Mouse (Mus musculus) c-Kit-positive CD71-negative TER-119-negative erythroid progenitor cells, embryonic 14.5 days (primary cell): ENCODE results near the gene Gm9747.

Experiments
- DNase-seq: peaks from one replicate; pipeline ENCODE4 v3.0.0-alpha.2; 2013; ENCODE audit warnings: low read depth

Gene Gm9747

DNA sequence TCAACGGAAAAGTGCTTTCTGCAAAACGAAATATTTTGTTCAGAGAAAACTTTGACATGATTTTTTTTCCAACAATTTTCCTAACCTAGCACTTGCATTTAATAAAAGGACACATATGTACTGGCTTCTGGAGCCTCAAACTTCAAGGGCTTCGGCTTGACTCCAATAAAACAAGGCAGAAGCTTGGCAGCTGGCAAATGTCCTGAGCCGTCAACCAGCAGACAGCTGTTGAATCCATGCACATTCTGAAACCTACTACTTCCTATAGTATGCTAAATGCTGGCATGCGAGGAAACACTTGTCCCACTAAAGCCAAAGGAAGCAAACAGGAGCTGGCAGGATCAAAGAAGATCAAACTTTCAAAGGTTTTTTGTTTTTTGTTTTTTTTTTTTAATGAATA lies 24.5 kb downstream of the Gm9747 start:
- no peak for DNase-seq

DNA sequence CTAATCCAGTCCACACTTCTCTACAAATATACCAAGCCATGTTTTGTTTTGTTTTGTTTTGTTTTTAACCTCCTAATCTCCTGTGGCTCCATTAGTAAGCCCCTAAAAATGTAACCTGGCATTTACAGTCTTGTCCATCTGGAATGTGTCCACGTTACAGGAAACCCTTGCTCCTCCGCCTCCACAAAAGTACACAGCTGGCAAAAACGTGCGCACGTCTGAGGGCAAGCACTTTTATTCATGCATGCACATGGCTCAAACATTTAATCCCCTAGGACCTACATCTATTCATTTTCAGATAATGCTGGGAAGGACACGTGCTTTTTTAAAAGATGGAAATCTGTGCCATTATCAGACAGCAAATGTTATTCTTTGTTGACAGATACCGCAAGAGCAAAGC lies 25.4 kb downstream of the Gm9747 start:
- no peak for DNase-seq

DNA sequence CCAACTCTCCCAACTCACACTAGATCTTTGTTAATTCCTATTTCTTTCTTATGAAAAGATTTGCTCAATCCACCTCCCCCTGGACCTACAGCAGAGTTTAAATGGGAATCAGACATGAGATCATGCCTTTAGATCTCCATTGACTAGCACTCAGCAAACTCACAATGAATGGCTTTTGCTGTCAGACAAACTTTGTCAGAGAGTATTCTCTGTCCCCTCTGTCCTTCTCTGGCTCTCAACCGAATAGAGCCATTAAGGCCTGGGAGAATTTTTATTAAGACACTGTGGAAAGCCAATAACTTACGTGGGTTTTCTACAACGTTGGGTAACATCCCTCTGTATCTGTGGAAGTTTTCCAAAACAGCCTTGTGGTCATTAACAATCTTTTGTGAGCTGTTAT lies 27.1 kb downstream of the Gm9747 start:
- no peak for DNase-seq

DNA sequence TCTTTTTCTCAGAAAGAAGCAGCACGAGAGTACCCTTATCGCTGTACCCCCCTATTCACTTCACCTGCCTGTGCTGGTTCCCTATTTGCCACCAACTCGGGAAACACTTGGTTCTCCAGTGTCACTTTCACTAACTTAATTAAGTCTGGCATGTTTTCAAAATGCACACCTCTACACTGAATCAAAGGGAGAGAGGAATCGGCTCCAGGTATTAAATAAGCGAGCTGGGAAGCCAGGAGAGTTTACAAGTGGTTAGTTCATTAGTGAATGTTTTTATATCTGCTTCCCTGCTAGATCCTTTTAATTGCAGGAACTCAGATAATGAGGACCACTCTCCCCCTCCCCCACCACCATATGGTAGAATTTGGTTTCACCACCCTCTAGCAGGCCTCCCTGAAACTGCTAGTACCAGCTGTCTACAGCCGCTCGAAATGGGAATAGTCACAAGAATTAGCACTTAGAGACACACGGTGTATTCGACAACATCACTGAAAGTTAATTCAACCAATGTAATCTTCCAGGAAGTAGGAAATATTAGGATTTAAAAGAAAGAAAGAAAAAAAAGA lies 28.2 kb downstream of the Gm9747 start:
- DNase-seq: no peak

DNA sequence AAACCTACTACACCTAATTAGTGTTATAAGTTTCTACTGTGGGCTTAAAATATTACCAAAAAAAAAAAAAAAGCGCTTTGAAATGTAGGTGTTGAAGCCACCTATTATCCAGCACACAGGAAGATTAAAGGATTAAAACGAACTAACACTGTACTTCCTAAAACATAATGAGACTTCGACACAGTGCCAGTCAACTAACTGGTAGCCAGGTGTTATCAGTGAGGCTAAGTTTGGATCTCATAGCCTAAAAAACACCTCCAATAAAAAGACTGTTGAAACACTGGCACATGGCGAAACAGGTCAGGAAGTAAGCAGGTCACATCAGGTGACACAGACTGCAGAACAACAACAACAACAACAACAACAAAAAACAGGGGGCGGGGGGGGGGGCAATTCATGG lies 28.7 kb downstream of the Gm9747 start:
- DNase-seq: no peak

DNA sequence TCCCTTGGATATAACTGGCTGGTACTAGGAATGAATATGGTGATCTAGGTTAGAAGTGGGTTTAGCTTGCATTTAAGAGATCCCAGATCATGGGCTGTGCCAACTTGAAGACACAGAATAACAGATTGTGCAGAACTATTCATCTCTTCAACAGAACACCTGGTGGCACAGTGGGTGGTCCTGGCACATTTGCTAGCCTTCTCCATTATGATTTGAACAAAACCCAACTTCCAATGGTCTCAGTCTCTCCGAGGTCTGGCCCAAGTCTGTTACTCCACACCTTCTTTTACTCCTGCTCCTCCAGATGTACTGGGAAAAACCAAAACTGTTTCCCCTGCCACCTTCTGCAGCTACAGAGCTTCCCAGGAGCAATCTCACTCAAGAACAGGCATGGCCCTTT lies 29.4 kb downstream of the Gm9747 start:
- DNase-seq: no peak

DNA sequence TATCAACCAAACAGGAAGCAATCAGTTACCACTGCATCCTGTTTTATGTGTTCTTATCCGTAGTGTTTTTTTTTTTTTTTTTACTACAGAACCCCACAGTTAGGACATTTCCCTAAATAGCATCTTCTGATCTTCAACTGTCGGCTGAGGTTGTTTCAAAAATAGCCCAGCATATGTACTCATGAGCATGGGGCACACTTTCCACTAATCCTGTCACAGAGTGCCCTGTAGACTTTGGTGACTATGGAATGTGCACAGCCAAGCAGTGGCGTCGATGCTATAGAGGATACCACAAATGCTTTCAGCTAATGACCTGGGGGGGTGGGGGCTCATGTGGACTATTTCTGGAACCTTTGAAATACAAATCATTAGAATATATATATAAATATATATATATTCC lies 34.6 kb downstream of the Gm9747 start:
- DNase-seq: no peak

DNA sequence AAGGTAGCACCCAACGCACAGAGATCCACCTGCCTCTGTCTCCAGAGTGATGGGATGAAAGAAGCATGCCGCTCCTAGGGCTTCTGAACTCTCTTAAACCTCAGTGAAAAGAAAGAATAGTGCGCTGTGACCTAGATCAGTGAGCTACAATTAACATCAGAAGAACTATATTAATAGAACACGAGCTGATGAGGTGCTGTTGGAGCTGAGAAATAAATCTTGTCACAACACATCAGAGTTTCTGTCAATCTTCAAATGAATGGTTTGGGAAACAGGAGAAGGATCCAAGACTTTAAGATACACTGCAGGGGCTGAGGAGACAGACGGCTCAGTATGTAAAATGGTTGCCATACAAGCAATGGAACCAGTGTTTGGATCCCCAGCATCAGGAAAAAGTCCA lies 39.3 kb downstream of the Gm9747 start:
- no peak for DNase-seq

DNA sequence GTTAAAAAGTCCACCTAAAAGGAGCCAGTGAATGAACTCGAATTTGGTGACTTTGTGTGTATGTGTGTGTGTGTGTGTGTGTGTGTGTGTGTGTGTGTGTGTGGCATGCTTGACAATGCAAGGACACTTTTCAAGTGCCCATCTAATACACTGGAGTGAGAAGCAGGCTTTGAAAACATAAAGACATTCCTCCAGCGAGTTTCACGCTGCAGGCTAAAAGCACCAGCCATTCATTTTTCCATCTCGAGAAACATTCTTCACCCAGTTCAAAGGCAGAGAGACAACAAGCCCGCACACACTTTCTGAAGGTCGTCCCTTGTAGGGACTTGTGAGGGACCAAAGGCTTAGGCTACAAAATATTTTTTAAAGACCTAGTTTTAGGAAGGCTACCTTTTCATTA lies 40.6 kb downstream of the Gm9747 start:
- no peak for DNase-seq

DNA sequence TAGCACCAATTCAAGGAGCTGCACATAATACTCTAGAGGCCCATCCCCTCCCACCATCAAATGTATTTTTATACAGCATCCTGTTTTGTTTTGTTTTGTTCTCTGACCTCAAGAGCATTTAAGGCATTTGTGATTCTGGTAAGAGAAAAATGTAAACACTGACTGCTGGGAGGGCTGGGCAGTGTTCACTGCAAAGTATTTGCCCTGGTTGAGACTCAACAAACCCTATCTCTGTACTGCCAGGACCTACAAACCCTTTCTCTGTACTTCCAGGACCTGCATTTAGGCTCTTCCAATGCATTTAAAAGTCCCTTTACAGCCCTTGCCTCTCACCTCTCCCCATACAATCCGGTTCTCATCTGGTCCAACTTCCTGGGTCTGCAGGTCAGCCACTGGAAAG lies 41.4 kb downstream of the Gm9747 start:
- no peak for DNase-seq

DNA sequence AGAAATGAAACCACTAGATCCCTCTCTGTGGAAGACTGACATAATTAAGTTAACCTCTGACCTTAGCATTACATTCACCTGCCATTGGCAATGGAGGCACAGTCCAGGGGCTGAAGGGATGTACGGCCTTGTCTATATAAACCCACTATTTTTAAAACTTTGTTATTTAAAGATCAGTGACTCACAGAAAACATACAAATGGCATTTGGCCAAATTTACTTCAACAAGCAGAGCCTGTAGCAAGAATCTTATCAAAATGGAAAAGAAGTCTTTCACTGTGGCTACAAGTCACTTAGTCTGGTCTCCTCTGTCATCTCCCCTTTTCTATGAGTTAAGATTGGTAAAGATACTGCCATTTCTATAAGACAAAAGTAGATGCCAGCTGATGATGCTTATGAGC lies 46.9 kb downstream of the Gm9747 start:
- DNase-seq: no peak

DNA sequence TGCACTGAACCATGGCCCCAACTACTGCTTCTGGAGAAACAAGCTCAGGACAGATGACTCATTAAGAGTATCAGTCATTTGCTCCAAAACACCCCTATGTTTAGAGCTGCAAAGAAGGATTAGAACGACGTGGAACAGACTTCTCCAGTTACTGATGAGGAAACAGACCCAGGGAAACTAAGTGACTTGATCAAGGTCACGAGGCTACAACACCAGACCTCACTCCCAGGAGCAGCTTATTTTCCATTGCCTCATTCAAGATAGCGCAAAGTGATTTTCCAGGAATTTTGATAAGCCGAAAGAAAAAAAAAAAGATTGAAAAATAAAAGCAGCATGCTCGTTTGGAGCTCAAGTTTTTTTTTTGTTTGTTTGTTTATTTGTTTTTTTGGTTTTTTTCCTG lies 48.9 kb downstream of the Gm9747 start:
- no peak for DNase-seq

DNA sequence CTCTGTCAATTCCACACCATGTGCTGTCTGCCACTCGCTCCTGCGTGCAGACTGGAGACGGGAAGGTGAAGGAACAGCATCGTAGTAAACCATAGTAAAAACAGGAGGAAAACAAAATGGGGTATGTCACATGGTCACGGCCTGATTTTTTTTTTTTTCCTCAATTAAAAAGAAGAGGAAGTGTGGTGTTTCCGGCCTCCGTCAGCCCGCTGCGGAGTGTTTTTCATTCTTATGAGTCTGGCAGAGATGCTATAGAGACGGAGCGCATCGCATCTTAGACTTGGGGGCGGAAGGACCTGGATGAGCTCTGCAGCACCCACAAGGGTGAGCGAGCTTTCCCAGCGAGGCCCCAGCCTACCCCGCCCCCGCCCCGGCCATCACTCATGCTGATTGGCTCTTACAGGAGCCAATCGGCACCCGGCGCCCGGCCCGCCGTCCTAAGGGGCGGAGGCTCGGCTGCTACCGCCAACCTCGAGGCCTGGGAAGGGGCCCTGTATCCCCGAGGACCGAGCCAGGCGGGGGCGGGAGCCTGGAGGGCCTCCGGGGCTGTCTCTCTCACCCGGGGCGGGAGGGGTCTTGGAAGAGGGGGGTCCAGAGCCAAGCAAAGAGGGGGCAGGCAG lies 50.2 kb downstream of the Gm9747 start:
- DNase-seq: peak; percentile 50

DNA sequence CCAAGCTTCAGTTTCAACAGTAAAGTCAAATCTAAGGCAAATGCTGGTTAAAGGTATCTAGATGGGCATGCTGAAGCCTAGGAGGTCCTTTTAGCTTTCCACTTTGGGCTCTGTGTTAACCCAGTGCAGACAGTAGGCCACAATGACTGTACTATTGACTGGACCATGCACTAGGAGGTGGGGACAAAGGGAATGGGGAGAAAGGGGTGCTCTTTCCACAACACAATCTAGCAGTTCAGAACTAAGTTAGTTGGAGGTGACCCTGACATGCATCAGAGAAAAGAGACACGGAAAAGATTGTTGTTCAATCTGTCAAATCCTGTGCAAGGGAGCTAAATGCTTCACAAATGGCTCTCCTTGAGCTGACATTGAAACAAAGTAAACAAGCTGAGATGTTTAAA lies 51.0 kb downstream of the Gm9747 start:
- DNase-seq: no peak

DNA sequence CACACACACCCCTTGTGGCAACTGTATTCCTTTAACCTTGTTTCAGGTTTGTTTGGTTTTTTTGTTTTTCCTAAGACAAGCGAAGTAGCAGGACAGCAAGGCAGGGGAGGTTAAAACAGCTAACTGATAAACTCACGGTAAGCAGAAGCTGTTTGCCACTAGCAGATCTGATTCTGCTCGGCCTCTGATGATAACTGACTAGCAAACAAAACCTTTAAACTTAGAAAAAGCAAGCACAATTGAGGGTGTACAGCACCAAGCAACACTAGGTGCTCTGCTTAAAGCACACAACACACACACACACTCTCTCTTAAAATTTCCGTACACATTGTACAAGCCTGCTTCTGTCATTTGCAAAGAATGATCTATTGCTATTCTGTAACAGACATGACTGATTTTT lies 51.5 kb downstream of the Gm9747 start:
- DNase-seq: no peak
